Mouse (Mus musculus): ENCODE measurements around the gene Mmp2. TPM values are rescaled to one million over a fixed set of nuclear protein-coding genes. Genes with fewer than 3 reads are reported as not detected.
"Not testable (repeated sequence)": the region's sequence is repeated elsewhere in the genome, so short reads cannot be mapped to it uniquely, and the experiment has no call there.

Mmp2 gene
- 2.8 TPM in 2 replicates for polyA plus RNA-seq (2012; rRNA removed)

DNA sequence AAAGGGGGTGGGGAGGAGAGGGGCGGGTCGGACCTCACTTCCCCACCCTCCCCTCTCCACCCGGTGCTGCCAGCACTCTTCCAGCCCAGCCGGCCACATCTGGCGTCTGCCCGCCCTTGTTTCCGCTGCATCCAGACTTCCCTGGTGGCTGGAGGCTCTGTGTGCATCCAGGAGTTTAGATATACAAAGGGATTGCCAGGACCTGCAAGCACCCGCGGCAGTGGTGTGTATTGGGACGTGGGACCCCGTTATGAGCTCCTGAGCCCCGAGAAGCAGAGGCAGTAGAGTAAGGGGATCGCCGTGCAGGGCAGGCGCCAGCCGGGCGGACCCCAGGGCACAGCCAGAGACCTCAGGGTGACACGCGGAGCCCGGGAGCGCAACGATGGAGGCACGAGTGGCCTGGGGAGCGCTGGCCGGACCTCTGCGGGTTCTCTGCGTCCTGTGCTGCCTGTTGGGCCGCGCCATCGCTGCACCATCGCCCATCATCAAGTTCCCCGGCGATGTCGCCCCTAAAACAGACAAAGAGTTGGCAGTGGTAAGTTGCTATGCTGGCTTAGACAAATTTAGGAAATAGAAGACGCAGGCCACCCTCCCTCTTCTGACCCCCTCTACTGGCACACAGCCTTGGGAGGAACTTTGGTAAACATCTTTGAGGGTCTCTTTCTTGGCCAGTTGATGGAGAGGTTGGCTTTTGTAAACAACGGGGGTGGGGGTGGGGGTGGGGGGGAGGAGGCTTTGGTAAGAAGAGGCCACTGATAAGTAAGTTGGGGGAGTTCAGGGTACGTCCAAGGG lies at the start of gene Mmp2:
Gene Mmp2 (plus strand): TSS at position 49 of the 792 bp plus-strand sequence.
- H3K27ac ChIP-seq (ENCODE audit: insufficient read depth, low read length) = no peak within 1 kb of the TSS
- H3K4me1 ChIP-seq (ENCODE audit: control insufficient read depth, insufficient read depth, low read length) = no peaks in the 10 kb centered on the region
- H3K4me3 ChIP-seq (replicated peaks; ENCODE audit: insufficient read depth, low read depth, low read length) = no peak within 1 kb of the TSS
- WGBS = 2% methylated on average over 37 of the region's 37 CpGs
- TF ChIP-seq CTCF (IDR thresholded peaks at IDR 0.05; ENCODE audit: borderline replicate concordance, insufficient read depth, low read depth, low read length) = no peak
- no peak for TF ChIP-seq POLR2A (IDR thresholded peaks at IDR 0.05; ENCODE audit: borderline replicate concordance, insufficient read depth, low read length)
- no peaks in the 10 kb centered on the region; the same call in 1 of the 2 replicates for H3K27me3 ChIP-seq (ENCODE audit: control insufficient read depth, insufficient read depth, low read length)
- DNase-seq = no peak

DNA sequence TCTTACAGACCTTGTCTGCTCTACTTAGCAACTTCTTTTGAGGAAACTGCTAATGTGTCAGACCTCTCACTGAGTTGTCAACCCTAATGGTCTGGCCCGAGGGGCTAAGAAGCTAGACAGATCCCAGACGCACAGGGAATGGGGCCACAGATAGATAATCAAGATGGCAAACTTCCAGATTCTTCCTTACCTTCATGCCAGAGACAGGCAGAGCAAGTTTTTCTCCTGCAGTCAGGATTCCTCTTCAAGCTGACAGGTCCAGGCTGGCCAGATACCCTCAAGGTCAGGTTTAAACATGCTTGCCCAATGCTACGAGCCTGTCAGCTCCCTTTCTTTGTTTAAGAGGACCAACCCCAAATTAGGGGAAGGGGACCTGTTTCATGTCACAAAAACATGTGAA lies 46.1 kb upstream of the Mmp2 start:
- Histone ChIP-seq H3K4me1 (ENCODE audit: control insufficient read depth, insufficient read depth, low read length) (no peaks in the 10 kb centered on the region), H3K27ac (ENCODE audit: insufficient read depth, low read length) (no peak overlapping the region), H3K4me3 (replicated peaks; ENCODE audit: insufficient read depth, low read depth, low read length) (no peak overlapping the region), H3K27me3 (ENCODE audit: control insufficient read depth, insufficient read depth, low read length) (no peaks in the 10 kb centered on the region)
- DNase-seq = no peak
- 40% methylated on average over 3 of the region's 3 CpGs for WGBS
- TF ChIP-seq CTCF (IDR thresholded peaks at IDR 0.05; ENCODE audit: borderline replicate concordance, insufficient read depth, low read depth, low read length) (no peak), POLR2A (IDR thresholded peaks at IDR 0.05; ENCODE audit: borderline replicate concordance, insufficient read depth, low read length) (no peak)

- WGBS = 68% methylated on average over 3 of the region's 3 CpGs
- H3K4me1 ChIP-seq (ENCODE audit: control insufficient read depth, insufficient read depth, low read length) = no peaks in the 10 kb centered on the region
- TF ChIP-seq POLR2A (IDR thresholded peaks at IDR 0.05; ENCODE audit: borderline replicate concordance, insufficient read depth, low read length) (no peak), CTCF (IDR thresholded peaks at IDR 0.05; ENCODE audit: borderline replicate concordance, insufficient read depth, low read depth, low read length) (no peak)
- H3K27ac ChIP-seq (ENCODE audit: insufficient read depth, low read length) = no peak overlapping the region
- no peaks in the 10 kb centered on the region for H3K27me3 ChIP-seq (ENCODE audit: control insufficient read depth, insufficient read depth, low read length)
- no peak overlapping the region for H3K4me3 ChIP-seq (replicated peaks; ENCODE audit: insufficient read depth, low read depth, low read length)
- no peak for DNase-seq
These were observed 43.0 kb upstream of the Mmp2 start for GRCm38 (mm10) chr8:92783906-92784610.

- DNase-seq = no peak
- no peak for TF ChIP-seq CTCF (IDR thresholded peaks at IDR 0.05; ENCODE audit: borderline replicate concordance, insufficient read depth, low read depth, low read length)
- TF ChIP-seq POLR2A (IDR thresholded peaks at IDR 0.05; ENCODE audit: borderline replicate concordance, insufficient read depth, low read length) = no peak
- Histone ChIP-seq H3K27me3 (ENCODE audit: control insufficient read depth, insufficient read depth, low read length) (no peaks in the 10 kb centered on the region), H3K4me1 (ENCODE audit: control insufficient read depth, insufficient read depth, low read length) (no peaks in the 10 kb centered on the region), H3K27ac (ENCODE audit: insufficient read depth, low read length) (no peak overlapping the region), H3K4me3 (replicated peaks; ENCODE audit: insufficient read depth, low read depth, low read length) (no peak overlapping the region)
- 62% methylated on average over 3 of the region's 3 CpGs for whole genome bisulfite sequencing
These were observed 36.3 kb upstream of the Mmp2 start for GRCm38 (mm10) chr8:92790835-92791234.

DNA sequence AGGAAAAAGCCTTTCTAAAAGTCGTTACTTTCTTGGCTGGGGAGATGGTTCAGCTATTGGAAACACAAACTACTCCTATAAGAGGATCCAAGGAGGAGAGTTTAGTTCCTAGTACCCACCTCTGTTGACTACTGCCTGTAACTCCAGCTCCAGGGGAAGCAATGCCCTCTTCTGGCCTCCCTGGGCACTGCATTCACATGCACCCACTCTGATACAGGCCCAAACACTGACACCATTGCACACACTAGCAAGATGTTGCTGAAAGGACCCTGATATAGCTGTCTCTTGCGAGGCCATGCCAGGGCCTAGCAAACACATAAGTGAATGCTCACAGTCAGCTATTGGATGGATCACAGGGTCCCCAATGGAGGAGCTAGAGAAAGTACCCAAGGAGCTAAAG lies 35.1 kb upstream of the Mmp2 start:
- 85% methylated on average over 2 of the region's 2 CpGs for WGBS
- H3K4me3 ChIP-seq (replicated peaks; ENCODE audit: insufficient read depth, low read depth, low read length); DNase-seq; H3K27ac ChIP-seq (ENCODE audit: insufficient read depth, low read length); H3K27me3 ChIP-seq (ENCODE audit: control insufficient read depth, insufficient read depth, low read length); H3K4me1 ChIP-seq (ENCODE audit: control insufficient read depth, insufficient read depth, low read length): not testable (repeated sequence)

GRCm38 (mm10) chr8:92793852-92794580 lies 33.1 kb upstream of the Mmp2 start:
- no peak for TF ChIP-seq CTCF (IDR thresholded peaks at IDR 0.05; ENCODE audit: borderline replicate concordance, insufficient read depth, low read depth, low read length)
- TF ChIP-seq POLR2A (IDR thresholded peaks at IDR 0.05; ENCODE audit: borderline replicate concordance, insufficient read depth, low read length) = no peak
- Histone ChIP-seq H3K4me1 (ENCODE audit: control insufficient read depth, insufficient read depth, low read length) (no peaks in the 10 kb centered on the region), H3K27ac (ENCODE audit: insufficient read depth, low read length) (no peak overlapping the region), H3K4me3 (replicated peaks; ENCODE audit: insufficient read depth, low read depth, low read length) (no peak overlapping the region), H3K27me3 (ENCODE audit: control insufficient read depth, insufficient read depth, low read length) (no peaks in the 10 kb centered on the region)
- DNase-seq = no peak
- 72% methylated on average over 14 of the region's 14 CpGs for WGBS

DNA sequence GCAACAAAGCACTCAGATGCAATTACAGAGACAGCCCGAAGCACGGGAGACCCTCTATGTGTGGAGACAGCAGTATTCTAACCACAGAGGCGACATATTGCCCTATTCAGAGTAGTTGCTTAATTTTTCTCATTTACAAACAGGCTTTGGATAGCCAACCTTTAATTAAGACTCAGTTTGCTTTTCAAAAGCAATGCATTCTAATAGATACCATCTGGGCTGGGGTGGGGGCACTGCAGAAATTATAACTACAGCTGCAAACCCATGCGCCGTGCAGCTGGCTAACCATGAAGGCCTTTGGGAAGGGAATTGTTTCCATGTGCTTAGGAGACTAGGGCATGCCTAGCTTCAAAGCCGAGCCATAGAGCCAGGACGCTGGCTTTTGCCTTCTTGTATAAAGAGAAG lies 29.6 kb upstream of the Mmp2 start:
- Histone ChIP-seq H3K4me3 (replicated peaks; ENCODE audit: insufficient read depth, low read depth, low read length) (no peak overlapping the region), H3K27me3 (ENCODE audit: control insufficient read depth, insufficient read depth, low read length) (no peaks in the 10 kb centered on the region), H3K27ac (ENCODE audit: insufficient read depth, low read length) (no peak overlapping the region), H3K4me1 (ENCODE audit: control insufficient read depth, insufficient read depth, low read length) (no peaks in the 10 kb centered on the region)
- WGBS = 91% methylated on average over 7 of the region's 7 CpGs
- no peak for DNase-seq
- TF ChIP-seq POLR2A (IDR thresholded peaks at IDR 0.05; ENCODE audit: borderline replicate concordance, insufficient read depth, low read length) (no peak), CTCF (IDR thresholded peaks at IDR 0.05; ENCODE audit: borderline replicate concordance, insufficient read depth, low read depth, low read length) (no peak)

Data from cerebellum, adult 2 months (tissue).